Mouse (Mus musculus): ENCODE data around the gene Gsap.

DNA sequence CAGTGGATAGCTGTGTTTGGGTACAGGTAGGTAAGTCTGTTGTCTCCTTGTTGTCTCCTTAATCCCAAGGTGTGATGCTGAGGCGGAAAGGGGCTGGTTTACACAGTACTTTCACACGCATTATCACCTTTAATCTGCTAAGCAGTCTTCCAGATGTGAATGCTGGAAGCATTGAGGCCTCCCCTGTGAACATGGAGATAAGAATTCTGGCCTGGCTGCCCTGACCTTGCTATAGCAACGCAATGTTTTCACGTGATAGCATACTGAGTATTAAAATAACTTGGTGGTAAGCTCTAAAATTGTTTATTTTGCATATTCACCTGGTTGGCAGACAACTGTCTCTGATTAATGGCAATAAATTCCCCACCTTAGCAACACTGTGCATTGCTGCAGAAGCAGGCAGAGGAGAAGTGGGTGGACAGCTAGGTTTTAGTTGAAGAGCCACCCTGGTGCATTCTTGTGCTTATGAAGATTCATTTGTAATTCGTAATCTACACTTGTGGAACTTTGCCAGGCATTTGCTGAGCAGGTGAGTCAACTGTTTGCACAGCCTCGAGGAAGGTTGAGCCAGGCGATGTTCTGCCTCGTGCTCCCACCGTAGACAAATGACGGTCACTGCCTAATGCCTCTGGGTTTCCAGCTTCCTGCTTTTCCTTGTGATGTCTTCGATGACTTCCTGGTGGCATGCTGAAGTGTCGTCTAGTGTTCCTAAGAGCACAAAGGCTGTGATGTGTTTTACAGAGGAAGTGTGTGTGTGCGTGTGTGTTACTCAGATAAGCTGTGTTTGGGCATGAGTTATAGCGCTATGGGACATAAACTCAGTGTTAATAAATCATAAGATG, 31.6 kb downstream of the Gsap start:
- TF ChIP-seq POLR2A (IDR thresholded peaks at IDR 0.05; ENCODE audit: insufficient read depth, low read depth, low read length) (no peak), CTCF (IDR thresholded peaks at IDR 0.05) (no peak)

Data from heart, adult 2 months (tissue).